Mouse (Mus musculus): Measurements from ENCODE around the gene Olfr1309.
"Not testable (repeated sequence)": the region's sequence is repeated elsewhere in the genome, so short reads cannot be mapped to it uniquely, and the experiment has no call there.

Olfr1309 gene

DNA sequence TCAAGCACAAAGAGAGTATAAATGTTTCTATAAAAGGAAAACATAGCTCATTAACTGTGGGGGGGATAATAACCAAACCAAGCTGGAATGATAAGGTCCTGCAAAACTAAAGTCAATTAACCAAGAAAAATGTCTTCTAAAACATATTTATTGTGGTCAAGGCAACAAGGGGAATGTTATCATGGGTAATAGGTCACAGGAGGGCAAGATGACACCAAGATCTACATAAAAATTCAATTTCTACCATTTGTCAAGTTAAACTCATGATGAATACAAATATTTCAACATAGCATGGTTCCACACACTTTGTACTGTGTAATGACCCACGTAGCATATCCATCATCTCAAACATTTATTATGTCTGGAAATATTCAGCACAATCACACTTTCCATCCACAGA lies at the start of gene Olfr1309:
TSS of gene Olfr1309 (minus strand) at position 101 of the 400 bp plus-strand sequence.
- DNase-seq, result no peak

DNA sequence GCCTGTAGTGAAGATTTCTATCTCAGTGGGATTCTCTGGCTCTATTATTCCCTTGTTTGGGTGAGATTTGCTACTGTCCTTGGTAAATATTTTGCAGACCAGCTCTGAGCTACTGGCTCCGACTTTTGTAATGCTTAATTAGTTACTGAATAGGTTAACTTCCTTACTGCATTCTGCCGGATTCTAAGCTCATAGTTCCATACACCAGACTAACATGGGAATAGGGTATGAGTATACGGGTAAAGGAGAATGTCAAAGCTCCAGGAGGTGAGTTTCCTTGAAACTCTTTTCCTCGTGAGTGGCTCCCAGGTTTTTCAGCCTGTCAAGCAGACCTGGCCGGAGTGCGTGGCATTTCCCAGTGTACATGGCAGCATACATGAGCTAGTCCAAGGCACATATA lies 36.9 kb upstream of the Olfr1309 start:
- not testable (repeated sequence) for DNase-seq

DNA sequence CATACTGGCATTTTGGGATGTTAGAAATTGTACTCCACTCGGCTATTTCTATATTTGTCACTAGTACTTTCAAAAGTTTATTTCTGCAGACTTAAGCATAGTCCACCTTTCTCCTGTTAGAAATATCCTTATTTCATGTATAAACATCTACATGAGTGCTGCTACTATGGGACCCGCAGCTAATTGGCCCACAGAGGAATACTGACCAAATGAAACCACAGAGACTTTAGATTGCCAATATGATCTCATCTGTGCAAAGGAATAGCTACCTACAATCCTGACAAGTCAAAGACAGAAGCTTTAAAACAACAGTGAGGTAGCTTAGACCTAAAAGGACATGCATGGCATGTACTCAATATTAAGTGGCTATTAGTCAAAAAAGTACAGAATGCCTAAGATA lies 34.2 kb upstream of the Olfr1309 start, which contains the start of gene Olfr1311:
TSS of gene Olfr1311 (minus strand) at position 101 of the 400 bp plus-strand sequence.
- no peak for DNase-seq

DNA sequence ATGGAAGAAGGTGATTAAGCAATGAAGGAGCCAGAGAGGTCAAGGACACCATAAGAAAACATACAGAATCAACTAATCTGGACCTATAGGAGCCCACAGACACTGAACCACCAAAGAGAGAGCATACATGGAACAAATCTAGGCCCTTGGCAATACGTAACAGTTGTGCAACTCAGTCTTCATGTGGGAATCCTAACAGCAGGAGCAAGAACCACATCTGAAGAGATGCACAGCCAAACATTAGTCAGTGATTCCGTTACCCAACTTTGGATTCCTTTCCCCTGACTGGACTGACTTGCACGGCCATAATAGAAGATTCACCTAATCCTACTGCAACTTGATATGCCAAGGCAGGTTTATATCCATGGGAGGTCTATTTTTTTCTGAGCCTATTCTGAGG lies 24.8 kb upstream of the Olfr1309 start:
- no peak for DNase-seq

DNA sequence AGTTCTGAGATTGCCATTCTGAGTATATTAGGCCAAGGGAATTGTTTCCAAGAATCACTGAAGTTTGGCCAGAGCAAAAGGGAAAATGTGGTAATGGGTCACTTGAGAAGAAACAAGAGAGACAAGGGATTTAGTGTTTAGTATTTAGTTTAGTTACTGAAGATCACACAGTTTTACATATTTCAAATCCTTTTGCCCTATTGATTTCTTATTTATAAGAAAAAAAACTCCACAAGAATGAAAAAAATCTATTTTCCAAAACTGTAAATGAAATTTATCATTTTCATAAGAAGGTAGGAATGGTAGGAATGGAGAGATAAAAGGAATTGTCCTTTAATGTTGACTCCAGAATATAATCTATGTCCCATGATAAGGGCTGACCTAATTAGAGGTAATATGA lies 22.5 kb upstream of the Olfr1309 start, which contains the start of gene Olfr1310:
TSS of gene Olfr1310 (minus strand) at position 101 of the 400 bp plus-strand sequence.
- DNase-seq, result no peak

DNA sequence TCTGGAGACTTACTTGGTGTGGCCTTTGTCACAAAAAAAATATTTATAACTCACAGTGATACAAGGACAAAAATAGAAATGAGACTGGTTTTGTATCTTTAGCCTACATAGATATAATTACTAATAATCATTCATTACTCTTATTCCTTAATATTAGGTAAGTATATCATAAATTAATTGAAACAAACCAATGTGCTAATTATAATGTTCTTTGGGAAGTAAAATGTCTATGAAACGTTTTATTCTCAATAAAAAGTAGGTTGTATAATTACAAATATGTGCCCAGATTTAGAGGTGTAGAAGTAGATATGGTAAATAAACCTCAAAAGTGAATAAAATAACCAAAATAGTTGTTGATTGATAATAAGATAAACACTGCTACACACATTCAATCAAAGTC lies 25.2 kb downstream of the Olfr1309 start, which contains the start of gene Olfr1308:
TSS of gene Olfr1308 (minus strand) at position 101 of the 400 bp plus-strand sequence.
- DNase-seq, result no peak

DNA sequence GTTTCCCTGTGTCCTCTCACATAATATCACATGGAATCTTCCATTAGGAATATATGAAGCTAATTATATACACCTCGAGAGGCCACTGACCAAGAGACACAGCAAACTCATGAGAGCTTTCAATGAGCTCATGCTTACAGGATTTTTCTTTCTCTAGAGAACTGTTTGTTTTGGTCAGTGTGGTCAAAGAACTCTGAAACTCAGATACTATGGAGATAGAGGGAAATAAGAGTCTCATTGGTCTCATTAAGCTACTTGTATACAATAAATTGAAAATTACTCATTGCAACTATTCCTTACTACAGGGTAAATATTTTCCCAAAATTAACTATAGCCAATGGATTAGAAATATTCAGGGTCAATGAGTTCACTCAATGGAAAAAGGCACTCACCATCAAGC lies 40.7 kb downstream of the Olfr1309 start, which contains the start of gene Olfr1307:
TSS of gene Olfr1307 (minus strand) at position 101 of the 400 bp plus-strand sequence.
- DNase-seq, result no peak

Data from heart, adult 11 months (tissue).